Mouse (Mus musculus): ENCODE results near the gene Clic5. TPM values are rescaled to one million over a fixed set of nuclear protein-coding genes. Genes with fewer than 3 reads are reported as not detected.

Clic5 gene
- polyA plus RNA-seq, 1 experiment from 2014 or later, result 10.5 TPM

DNA sequence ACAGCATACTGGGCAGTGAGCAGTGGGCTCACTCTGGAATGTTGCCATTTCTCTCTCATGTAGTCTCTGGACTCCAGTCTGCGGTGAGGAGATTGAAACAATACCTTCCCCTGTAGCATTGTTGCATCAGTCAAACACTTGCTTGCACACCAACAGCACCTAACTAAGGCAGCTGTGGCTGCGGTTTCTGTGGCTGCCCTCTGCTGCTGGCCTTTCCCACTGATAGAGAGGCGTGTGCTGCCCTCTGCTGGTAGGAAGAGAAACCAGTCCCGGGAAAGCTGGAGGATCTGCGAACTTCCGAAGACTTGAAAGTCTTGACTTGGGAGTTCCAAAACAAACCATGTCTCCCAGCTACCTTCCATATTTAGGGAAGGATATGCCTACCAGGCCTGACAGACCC is 68.2 kb downstream of the Clic5 start:
- WGBS, result 5% methylated on average over 6 of the region's 6 CpGs
- H3K36me3 ChIP-seq (ENCODE audit: control insufficient read depth, insufficient read depth, low read length), result no peaks in the 10 kb centered on the region

DNA sequence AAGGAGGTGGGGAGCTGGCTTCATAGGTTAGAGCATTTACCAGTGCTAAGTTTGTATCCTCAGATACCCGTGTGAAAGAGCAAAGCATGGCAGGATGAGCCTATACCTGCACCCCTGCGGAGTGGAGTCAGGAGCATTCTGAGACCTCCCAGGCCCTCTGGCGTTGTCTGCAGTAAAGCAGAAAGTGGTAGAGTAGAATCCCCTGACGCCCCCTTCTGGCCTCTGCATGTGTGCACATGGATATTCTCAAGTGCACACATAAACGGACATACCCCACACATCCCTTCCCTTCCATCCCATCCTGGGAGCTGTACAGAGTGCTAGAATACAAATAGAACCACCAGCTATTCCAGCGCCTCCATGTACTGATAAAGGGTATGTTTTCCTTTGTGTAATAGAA is 70.9 kb downstream of the Clic5 start:
- Histone ChIP-seq H3K4me2 (ENCODE audit: low read length) (no peak overlapping the region), H3K9me3 (ENCODE audit: control insufficient read depth, low read length) (no peaks in the 10 kb centered on the region), H3K4me3 (ENCODE audit: low read depth, low read length) (no peak overlapping the region), H3K36me3 (ENCODE audit: control insufficient read depth, insufficient read depth, low read length) (no peaks in the 10 kb centered on the region), H3K4me1 (replicated peaks; ENCODE audit: control insufficient read depth, insufficient read depth, low read length) (no peaks in the 10 kb centered on the region), H3K9ac (ENCODE audit: low read length) (no peak overlapping the region), H3K27me3 (replicated peaks; ENCODE audit: control insufficient read depth, insufficient read depth, low read length) (0 out of 2 replicates have a peak, but pooled peaks cover 6% of the 10 kb centered on the region), H3K27ac (ENCODE audit: low read depth) (no peak overlapping the region)
- 37% methylated on average over 6 of the region's 6 CpGs for WGBS
- ATAC-seq (replicated peaks; ENCODE audit: low FRiP score, low TSS enrichment, low read depth), result no peak
- no peak for DNase-seq (ENCODE audit: low spot score)

More for the DNA sequence above, 68.2 kb downstream of the Clic5 start:
- Histone ChIP-seq H3K4me2 (ENCODE audit: low read length) (no peak overlapping the region), H3K4me1 (replicated peaks; ENCODE audit: control insufficient read depth, insufficient read depth, low read length) (no peaks in the 10 kb centered on the region), H3K27ac (ENCODE audit: low read depth) (no peak overlapping the region), H3K9ac (ENCODE audit: low read length) (no peak overlapping the region), H3K4me3 (ENCODE audit: low read depth, low read length) (no peak overlapping the region), H3K9me3 (ENCODE audit: control insufficient read depth, low read length) (no peaks in the 10 kb centered on the region), H3K27me3 (replicated peaks; ENCODE audit: control insufficient read depth, insufficient read depth, low read length) (peaks cover 10% of the 10 kb centered on the region; the same call in 1 of the 2 replicates)
- peak; percentile 84 for DNase-seq (ENCODE audit: low spot score)
- 0 out of 2 replicates have a peak, but pooled peaks have one; percentile 56 for ATAC-seq (replicated peaks; ENCODE audit: low FRiP score, low TSS enrichment, low read depth)

DNA sequence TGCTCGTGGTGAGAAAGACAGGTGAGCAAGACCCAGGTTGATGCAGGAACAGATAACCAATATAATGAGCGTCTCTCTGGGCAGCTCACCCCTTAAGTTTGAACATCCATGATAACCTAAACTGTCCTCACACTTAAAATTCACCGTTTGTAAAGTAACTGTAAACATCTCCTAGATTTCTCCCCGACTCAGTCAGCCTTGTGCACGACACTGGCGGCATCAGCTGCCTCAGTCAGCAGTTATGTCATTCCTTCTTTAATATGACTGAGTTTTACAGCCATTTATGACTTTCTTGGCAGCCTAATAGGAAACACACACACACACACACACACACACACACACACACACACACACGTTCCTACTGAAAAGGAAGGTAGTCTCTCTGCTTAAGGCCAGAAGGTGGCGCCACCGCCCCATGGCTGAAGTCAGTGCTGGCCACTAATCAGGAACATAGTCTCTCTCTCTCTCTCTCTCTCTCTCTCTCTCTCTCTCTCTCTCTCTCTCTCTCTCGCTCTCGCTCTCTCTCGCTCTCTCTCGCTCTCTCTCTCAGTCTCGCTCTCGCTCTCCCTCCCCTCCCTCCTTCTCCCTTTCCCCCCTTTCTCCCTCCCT is 73.3 kb downstream of the Clic5 start:
- Histone ChIP-seq H3K36me3 (ENCODE audit: control insufficient read depth, insufficient read depth, low read length) (no peaks in the 10 kb centered on the region), H3K4me2 (ENCODE audit: low read length) (no peak overlapping the region; the same call in 1 of the 2 replicates), H3K4me3 (ENCODE audit: low read depth, low read length) (no peak overlapping the region), H3K27me3 (replicated peaks; ENCODE audit: control insufficient read depth, insufficient read depth, low read length) (0 out of 2 replicates have a peak, but pooled peaks cover 6% of the 10 kb centered on the region), H3K9me3 (ENCODE audit: control insufficient read depth, low read length) (no peaks in the 10 kb centered on the region), H3K27ac (ENCODE audit: low read depth) (no peak overlapping the region), H3K9ac (ENCODE audit: low read length) (no peak overlapping the region), H3K4me1 (replicated peaks; ENCODE audit: control insufficient read depth, insufficient read depth, low read length) (no peaks in the 10 kb centered on the region)
- ATAC-seq (replicated peaks; ENCODE audit: low FRiP score, low TSS enrichment, low read depth), result peak; percentile 83
- 19% methylated on average over 9 of the region's 15 CpGs for WGBS
- peak; percentile 66 for DNase-seq (ENCODE audit: low spot score)

DNA sequence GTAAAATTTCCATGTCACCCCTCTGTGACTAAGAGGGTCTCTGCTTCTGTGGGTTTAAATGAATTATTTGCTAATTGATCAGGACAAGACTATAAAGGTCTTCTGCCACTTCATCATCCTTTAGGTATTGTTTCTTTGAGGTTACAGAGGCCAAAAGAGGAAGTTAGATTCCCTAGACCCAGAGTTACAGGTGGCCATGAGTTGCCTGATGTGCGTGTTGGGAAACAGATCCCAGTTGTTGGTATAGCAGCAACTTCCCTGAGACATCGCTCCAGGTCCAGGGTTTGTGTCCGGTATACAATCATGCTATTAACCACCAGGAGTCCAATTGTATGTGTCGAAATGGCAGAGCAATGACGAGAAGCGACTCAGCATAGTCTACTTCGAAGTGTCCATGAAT is 81.7 kb downstream of the Clic5 start:
- 89% methylated on average over 7 of the region's 7 CpGs for WGBS
- Histone ChIP-seq H3K9ac (ENCODE audit: low read length) (no peak overlapping the region), H3K27me3 (replicated peaks; ENCODE audit: control insufficient read depth, insufficient read depth, low read length) (no peaks in the 10 kb centered on the region), H3K9me3 (ENCODE audit: control insufficient read depth, low read length) (no peaks in the 10 kb centered on the region), H3K4me2 (ENCODE audit: low read length) (no peak overlapping the region), H3K4me1 (replicated peaks; ENCODE audit: control insufficient read depth, insufficient read depth, low read length) (no peaks in the 10 kb centered on the region), H3K4me3 (ENCODE audit: low read depth, low read length) (no peak overlapping the region), H3K36me3 (ENCODE audit: control insufficient read depth, insufficient read depth, low read length) (no peaks in the 10 kb centered on the region), H3K27ac (ENCODE audit: low read depth) (no peak overlapping the region)
- ATAC-seq (replicated peaks; ENCODE audit: low FRiP score, low TSS enrichment, low read depth) (no peak), DNase-seq (ENCODE audit: low spot score) (no peak)

DNA sequence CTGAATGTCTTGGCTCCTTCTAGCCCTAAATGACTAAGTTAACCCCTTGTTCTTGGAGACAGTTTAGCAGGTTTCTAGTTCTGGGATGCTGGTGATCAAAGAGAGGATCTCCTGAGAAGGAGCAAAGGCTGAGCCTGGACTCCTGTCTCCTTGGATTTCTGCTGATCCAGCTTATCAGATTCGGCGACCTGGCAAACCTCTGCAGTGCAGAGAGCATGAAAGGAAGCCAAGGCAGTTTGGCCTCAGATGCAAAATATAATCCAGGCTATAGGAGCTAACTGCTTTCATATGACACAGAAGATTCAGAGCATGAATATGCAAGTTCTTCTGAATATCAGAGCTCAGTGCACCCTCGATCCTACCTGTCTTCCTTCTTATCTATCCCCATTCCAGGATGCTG is 83.0 kb downstream of the Clic5 start:
- no peaks in the 10 kb centered on the region for H3K36me3 ChIP-seq (ENCODE audit: control insufficient read depth, insufficient read depth, low read length)
- 84% methylated on average over 3 of the region's 3 CpGs for whole genome bisulfite sequencing

DNA sequence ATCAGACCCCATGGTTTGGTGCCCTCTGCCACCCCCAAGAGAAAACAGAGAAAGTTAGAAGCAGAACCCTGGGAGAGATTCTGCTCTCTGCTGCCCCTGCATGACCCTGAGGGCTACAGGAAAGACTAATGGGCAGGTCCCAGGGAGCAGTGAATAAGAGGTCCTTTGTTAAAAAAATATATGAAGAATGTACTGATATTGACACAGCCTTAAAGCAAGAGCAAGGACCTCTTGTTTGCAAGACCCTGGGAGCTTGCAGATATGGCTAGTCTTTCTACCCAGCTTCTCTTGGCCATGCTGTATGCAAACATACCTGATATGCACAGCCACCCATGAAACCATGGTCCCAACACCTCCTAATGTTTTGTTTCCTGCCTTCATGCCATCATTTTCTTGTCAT is 86.4 kb downstream of the Clic5 start:
- H3K27me3 ChIP-seq (replicated peaks; ENCODE audit: control insufficient read depth, insufficient read depth, low read length), result no peaks in the 10 kb centered on the region
- no peak for DNase-seq (ENCODE audit: low spot score)
- H3K36me3 ChIP-seq (ENCODE audit: control insufficient read depth, insufficient read depth, low read length), result no peaks in the 10 kb centered on the region
- H3K27ac ChIP-seq (ENCODE audit: low read depth), result no peak overlapping the region
- no peak overlapping the region for H3K9ac ChIP-seq (ENCODE audit: low read length)
- H3K4me2 ChIP-seq (ENCODE audit: low read length), result no peak overlapping the region
- H3K4me3 ChIP-seq (ENCODE audit: low read depth, low read length), result no peak overlapping the region
- no peak for ATAC-seq (replicated peaks; ENCODE audit: low FRiP score, low TSS enrichment, low read depth)
- H3K4me1 ChIP-seq (replicated peaks; ENCODE audit: control insufficient read depth, insufficient read depth, low read length), result no peaks in the 10 kb centered on the region
- H3K9me3 ChIP-seq (ENCODE audit: control insufficient read depth, low read length), result no peaks in the 10 kb centered on the region

More for the DNA sequence above, 83.0 kb downstream of the Clic5 start:
- no peaks in the 10 kb centered on the region for H3K9me3 ChIP-seq (ENCODE audit: control insufficient read depth, low read length)
- H3K9ac ChIP-seq (ENCODE audit: low read length), result no peak overlapping the region
- ATAC-seq (replicated peaks; ENCODE audit: low FRiP score, low TSS enrichment, low read depth) (no peak), DNase-seq (ENCODE audit: low spot score) (no peak)
- H3K27ac ChIP-seq (ENCODE audit: low read depth), result no peak overlapping the region
- H3K4me1 ChIP-seq (replicated peaks; ENCODE audit: control insufficient read depth, insufficient read depth, low read length), result no peaks in the 10 kb centered on the region
- H3K4me3 ChIP-seq (ENCODE audit: low read depth, low read length), result no peak overlapping the region
- H3K27me3 ChIP-seq (replicated peaks; ENCODE audit: control insufficient read depth, insufficient read depth, low read length), result no peaks in the 10 kb centered on the region
- H3K4me2 ChIP-seq (ENCODE audit: low read length), result no peak overlapping the region

DNA sequence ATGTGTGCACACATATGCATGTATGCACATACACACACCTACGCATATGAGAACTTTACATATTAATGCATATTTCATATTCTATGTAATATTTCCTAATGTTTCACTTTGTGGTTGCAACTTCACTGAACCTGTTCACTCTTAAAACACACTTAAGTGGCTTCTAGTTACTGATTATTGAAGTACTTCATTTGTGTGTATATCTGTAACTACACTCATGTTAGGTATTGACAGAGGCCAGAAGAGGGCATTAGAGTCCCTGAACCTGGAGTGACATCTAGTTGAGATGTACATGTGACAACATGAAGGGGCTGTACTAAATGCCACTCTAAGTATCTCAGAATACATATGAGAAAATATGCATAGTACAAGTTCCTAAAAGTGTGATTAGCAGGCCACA is 99.9 kb downstream of the Clic5 start:
- H3K4me2 ChIP-seq (ENCODE audit: low read length), result no peak overlapping the region
- no peaks in the 10 kb centered on the region for H3K9me3 ChIP-seq (ENCODE audit: control insufficient read depth, low read length)
- no peaks in the 10 kb centered on the region for H3K27me3 ChIP-seq (replicated peaks; ENCODE audit: control insufficient read depth, insufficient read depth, low read length)
- H3K4me3 ChIP-seq (ENCODE audit: low read depth, low read length), result no peak overlapping the region
- 100% methylated on average over 1 of the region's 1 CpGs for WGBS
- no peak for DNase-seq (ENCODE audit: low spot score)
- ATAC-seq (replicated peaks; ENCODE audit: low FRiP score, low TSS enrichment, low read depth), result no peak
- H3K9ac ChIP-seq (ENCODE audit: low read length), result no peak overlapping the region
- no peaks in the 10 kb centered on the region for H3K4me1 ChIP-seq (replicated peaks; ENCODE audit: control insufficient read depth, insufficient read depth, low read length)
- no peaks in the 10 kb centered on the region for H3K36me3 ChIP-seq (ENCODE audit: control insufficient read depth, insufficient read depth, low read length)
- no peak overlapping the region for H3K27ac ChIP-seq (ENCODE audit: low read depth)

DNA sequence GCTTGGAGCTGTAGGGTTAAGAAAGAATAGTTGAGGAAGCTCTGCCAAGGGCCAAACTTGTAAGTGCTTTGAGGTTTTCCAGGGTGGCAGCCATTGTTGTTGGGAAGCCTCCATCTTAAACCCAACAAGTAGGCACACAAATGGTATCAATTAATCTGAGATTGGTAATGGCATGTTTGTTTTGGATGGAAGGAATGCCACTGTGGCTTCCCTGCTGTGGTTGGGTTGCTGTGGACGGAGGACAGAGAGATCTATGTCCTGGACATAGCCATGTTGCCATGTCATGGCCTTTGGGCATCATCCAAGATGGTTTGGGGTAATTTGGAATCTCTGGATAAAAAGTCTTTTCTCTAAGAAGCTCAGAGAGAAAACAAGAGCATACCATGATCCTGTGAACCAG is 108.8 kb downstream of the Clic5 start:
- WGBS, result 82% methylated on average over 1 of the region's 1 CpGs
- ATAC-seq (replicated peaks; ENCODE audit: low FRiP score, low TSS enrichment, low read depth) (no peak), DNase-seq (ENCODE audit: low spot score) (no peak)
- H3K4me3 ChIP-seq (ENCODE audit: low read depth, low read length), result no peak overlapping the region
- no peaks in the 10 kb centered on the region for H3K9me3 ChIP-seq (ENCODE audit: control insufficient read depth, low read length)
- H3K27me3 ChIP-seq (replicated peaks; ENCODE audit: control insufficient read depth, insufficient read depth, low read length), result no peaks in the 10 kb centered on the region
- no peak overlapping the region for H3K9ac ChIP-seq (ENCODE audit: low read length)
- peaks cover 17% of the 10 kb centered on the region for H3K4me1 ChIP-seq (replicated peaks; ENCODE audit: control insufficient read depth, insufficient read depth, low read length)
- no peak overlapping the region for H3K27ac ChIP-seq (ENCODE audit: low read depth)
- no peak overlapping the region for H3K4me2 ChIP-seq (ENCODE audit: low read length)
- no peaks in the 10 kb centered on the region for H3K36me3 ChIP-seq (ENCODE audit: control insufficient read depth, insufficient read depth, low read length)

DNA sequence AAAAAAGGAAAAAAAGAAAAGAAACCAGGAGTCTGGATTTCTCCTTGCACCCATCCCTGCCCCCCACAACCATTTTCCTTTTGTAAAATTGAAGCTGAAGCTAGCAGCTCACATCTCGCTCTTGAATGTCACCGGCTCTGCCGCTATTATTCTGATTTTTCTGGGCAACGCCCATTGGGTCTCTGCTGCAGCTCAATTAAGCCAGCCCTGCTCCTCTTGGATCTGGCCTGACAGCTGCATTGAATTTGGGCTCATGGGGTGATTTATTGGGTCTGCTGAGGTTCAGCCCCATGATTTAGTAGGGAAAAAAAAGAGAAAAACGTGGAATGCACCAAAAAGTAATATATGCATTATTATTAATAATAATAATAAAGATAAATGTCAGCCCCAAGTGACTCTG is 111.9 kb downstream of the Clic5 start:
- DNase-seq (ENCODE audit: low spot score) (no peak), ATAC-seq (replicated peaks; ENCODE audit: low FRiP score, low TSS enrichment, low read depth) (no peak)
- H3K4me2 ChIP-seq (ENCODE audit: low read length), result no peak overlapping the region

More for the DNA sequence above, 111.9 kb downstream of the Clic5 start:
- WGBS, result 18% methylated on average over 5 of the region's 5 CpGs
- H3K4me1 ChIP-seq (replicated peaks; ENCODE audit: control insufficient read depth, insufficient read depth, low read length), result peaks cover 17% of the 10 kb centered on the region
- no peaks in the 10 kb centered on the region for H3K9me3 ChIP-seq (ENCODE audit: control insufficient read depth, low read length)
- no peak overlapping the region for H3K4me3 ChIP-seq (ENCODE audit: low read depth, low read length)
- no peaks in the 10 kb centered on the region for H3K36me3 ChIP-seq (ENCODE audit: control insufficient read depth, insufficient read depth, low read length)
- no peak overlapping the region for H3K9ac ChIP-seq (ENCODE audit: low read length)
- no peaks in the 10 kb centered on the region for H3K27me3 ChIP-seq (replicated peaks; ENCODE audit: control insufficient read depth, insufficient read depth, low read length)
- H3K27ac ChIP-seq (ENCODE audit: low read depth), result peak overlapping the region; percentile 16; the same call in 1 of the 2 replicates
